Mouse (Mus musculus) heart, postnatal 0 days (tissue): Measurements from ENCODE around the gene Sntn.

Experiments
- CTCF ChIP-seq: IDR thresholded peaks from 2 replicates; pipeline ENCODE4 v1.5.1; 2016; ENCODE audit warnings: antibody characterized with exemption, control low read depth, low read depth
- EP300 ChIP-seq: IDR thresholded peaks from 2 replicates; pipeline ENCODE4 v1.6.1; 2016; ENCODE audit warnings: antibody characterized with exemption, low read depth

DNA sequence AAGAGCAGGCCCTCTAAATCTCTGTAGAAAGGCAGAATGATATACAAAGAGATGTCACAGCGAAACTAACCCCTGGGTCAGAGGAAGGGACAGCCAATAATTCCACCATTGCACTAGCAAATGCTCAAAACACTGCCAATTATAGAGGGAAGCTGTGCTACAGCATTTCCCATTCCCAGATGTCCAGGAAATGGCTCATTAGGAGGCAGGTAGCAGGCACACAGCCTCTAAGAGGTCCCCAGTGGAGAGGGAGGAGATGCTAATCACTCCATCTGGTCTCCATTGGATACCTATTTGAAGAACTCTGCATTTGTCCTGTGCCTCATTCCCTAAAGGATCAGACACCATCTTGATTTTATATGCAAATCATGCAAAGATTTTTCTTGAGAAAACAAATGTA lies 19.6 kb upstream of the Sntn start:
- TF ChIP-seq CTCF (no peak), EP300 (no peak)
